Mouse (Mus musculus) R1 (cell line): ENCODE results near the gene Flnb.

Experiments used
- DNase-seq: peaks from one replicate; pipeline ENCODE4 v3.0.0-alpha.2; 2018; ENCODE audit warnings: low read depth, low spot score

Flnb gene

DNA sequence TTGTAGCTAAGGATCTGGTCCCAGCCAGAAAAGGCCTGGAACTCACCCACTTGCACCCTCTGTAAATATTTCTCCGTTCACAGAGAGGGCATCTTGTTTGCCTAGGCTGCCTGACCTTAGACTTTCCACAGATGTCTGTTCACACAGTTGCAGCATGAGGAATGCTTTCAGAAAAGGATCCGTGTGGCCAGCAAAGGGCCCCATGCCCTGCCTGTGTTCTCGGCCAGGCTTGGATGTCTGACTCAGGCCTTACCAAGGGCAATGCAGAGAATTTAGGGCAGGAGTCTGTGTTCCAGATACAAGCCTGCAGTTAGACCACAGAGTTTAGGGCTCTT is 126.0 kb downstream of the Flnb start:
- no peak for DNase-seq

DNA sequence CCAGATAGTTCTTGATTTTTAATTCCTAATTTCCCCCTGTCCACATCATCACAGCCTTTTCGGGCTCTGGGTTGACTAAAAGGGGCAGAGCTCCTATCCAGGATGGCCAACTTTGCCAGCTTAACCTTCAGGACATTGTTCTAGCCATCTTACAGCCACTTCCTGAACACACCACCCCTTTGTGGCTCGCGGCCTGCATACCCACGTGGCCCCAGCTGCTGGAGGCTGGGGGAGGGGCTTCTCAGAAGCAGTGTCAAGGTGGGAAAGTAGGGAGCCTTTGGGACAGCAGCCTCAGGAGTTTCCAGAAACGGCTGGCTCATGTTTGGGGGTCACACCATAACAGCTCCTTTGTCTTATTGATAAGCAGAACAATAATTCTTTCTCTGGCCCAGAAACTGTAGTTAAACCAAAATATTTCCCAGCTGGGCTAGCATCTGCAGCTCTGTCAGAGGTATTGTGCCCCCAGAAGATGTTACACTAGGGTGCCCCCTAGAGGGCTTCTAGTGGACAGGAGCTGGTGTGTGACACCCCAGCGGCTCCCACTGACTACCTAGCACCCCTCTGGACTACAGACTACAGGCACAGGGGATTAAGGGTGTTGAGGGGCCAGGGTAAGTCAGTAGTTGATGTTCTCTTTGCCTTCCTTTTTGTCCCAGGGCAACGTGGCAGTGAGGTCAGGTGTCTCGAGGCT is 126.7 kb downstream of the Flnb start:
- DNase-seq = peak; percentile 69

DNA sequence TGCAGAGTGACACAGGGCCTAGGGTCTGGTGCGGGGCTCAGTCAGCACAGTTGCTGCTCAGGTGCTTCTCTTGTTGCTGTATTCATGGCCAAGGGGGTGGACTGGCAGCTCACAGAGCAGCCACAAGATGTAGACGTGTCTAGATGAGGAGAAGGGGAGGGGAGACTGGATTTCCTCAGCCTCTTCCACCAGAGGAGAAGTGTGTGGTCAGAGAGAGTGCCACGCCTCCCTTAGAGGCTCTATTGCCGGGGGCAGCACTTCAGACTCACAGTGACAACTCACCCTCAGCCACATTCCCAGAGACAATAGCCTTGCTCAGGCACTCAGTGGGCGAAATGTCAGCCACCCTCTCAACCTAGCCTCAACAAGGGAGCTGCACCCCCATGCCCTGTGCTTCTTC is 127.5 kb downstream of the Flnb start:
- peak; percentile 40 for DNase-seq

DNA sequence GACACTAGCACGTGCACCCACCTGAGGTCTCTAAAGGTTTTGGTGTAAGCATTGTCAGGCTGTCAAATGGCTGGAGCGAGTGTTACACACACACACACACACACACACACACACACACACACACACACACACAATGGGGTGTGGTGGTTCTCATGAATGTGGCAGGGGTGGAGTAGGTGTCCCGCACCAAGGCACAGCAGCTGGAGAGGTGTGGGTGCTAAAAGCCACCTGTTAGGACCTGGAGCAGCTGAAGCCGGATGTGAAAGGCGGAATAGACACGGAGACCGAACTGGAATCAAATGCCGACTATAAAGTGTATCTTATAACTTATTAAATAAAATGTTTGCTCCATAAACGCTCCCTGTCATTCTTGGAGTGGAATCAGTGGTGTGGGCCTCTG is 133.5 kb downstream of the Flnb start:
- DNase-seq = no peak

DNA sequence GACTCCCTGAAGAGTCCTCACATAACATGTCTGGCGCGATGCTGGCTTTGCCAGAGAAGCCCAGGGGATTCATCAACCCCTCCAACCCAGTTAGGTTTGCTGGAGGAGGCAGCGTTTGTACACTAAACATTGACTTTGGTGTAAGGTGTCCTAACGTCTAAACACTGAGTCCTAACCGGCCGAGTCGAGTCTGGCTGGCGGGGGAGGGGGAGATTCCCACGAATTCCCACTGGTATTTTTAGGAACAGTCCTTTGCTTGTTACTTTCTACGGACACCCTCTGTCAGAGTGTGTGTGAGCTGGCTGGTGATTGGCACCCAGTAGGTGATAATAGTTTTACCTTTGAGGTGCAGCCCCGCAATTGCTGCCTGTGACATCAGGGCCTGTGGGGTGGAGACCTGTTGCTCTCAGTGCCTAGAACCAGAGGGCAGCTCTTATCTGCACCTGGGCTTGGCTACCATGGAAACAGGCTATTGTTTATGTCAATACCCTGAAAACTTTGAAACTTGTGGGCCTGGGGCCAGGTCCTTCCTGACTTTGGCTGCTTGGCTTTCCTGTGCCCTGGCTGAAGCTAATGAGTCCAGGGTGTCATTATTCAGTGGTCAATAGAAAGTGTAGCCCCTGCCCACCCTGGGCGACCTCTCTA is 135.0 kb downstream of the Flnb start:
- DNase-seq = peak; percentile 88

DNA sequence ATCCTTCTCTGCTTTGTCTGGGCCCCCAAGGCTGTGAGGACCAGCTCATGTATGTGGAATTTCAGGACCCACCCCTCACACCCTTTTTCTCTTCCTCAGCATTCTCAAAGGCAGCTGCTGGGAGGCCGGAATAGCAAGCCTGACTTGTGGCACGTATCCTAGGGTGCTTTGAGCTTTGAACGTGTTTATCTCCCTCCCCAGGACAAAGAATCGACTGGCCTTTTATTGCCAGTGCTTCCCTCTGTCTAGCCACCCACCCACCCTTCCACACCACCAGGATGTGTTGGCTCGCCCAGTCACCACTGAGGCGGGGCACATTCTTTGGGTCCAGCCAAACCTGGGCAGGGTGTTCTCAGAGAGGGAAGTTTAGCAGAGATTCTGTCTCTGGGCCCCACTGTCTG is 136.3 kb downstream of the Flnb start:
- DNase-seq = peak; percentile 98

DNA sequence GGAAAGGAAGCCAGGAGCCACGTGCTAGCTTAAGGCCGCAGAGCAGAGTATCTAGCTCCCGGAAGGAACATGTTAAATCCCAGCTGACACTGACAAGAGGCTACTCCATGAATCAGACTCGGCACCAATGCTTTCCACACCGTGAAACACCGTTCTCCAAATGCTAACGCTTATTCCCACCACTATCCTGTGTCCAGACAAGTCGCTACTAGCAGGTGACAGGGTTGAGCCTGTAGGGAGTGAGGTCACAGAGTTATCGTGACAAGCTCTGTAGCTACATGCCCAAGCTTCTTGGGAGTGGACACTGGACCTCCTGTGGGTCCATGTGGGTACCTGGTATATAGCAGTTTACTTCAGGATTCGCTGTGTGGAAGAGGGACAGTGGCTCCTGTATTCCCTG is 138.7 kb downstream of the Flnb start:
- DNase-seq = no peak

DNA sequence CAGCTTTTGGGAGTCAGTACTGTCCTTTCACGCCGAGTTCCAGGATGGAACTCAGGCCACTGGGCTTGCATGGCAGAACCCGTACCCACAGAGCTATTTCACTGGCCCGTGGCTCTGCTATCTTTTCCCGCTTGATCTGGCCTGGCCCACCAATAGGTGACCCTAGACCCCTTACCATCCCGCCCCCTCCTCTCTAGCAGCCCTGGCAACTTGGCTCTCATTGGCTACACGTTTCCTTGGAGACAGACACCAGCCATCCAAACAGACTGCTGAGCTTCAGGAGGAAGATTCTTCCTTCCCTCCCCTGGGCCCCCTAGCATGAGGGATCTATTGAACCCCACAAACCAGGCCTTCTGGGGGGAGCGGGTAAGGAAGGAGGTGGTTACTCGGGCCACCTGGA is 139.3 kb downstream of the Flnb start, which contains the start of gene Gm45521:
Gene Gm45521, plus strand, starts transcription at position 240 of the 400 bp plus-strand sequence.
- DNase-seq = peak; percentile 82

DNA sequence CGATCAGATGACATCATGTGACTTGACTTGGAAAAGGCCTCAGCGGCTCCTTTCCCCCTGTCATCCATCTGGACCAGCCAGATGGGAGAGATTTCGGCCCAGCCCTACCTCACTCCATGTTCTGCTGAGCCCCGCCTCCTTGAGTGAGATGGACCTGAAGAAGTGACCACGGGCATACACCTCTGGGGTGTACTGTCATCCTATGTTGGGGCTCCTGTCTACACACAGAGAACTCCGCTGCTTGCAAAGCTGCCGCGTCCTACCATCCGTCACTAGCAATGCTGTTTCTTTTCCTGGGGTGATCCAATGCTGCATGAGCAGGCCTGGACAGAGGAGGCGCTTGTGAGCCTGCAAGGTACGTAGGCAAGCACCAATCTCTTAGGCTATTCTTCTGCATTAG is 142.9 kb downstream of the Flnb start:
- DNase-seq = peak; percentile 83

DNA sequence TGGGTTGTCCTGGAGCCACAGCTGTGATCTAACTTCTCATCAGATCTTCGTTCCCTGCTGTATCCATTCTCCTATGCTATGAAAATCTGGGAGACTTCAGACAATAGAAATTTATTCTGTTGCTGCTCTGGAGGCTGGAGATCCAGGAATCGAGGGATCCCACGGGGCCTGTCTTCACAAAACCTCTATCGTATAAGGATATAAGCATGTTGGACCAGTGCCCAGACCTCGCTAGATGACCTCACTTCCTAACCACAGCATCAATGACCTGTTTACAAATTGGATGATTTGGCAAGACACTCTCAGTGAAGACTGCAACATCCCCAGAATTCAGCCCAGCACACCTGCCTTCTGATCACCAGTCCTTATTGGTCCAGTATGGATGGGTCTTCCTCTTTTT is 144.0 kb downstream of the Flnb start:
- no peak for DNase-seq

DNA sequence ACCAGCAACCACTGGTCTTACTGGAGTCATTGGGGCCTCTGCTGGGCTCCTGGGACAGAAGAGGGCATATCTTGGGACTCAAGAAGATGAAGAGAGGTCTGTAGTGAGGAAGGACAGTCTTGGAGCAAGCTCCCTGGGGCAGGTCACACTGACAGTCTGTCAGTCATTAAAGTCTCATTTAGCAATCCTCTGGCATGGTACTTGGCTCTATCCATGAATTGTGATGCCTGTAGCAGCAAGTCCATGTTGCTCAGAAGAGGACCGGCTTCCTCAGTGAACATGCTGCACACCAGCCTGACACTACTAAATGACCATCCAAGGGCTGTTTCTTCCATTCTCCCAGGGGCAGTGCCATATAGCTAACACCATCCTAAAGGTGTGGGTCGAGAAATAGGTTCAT is 144.9 kb downstream of the Flnb start:
- DNase-seq = no peak

DNA sequence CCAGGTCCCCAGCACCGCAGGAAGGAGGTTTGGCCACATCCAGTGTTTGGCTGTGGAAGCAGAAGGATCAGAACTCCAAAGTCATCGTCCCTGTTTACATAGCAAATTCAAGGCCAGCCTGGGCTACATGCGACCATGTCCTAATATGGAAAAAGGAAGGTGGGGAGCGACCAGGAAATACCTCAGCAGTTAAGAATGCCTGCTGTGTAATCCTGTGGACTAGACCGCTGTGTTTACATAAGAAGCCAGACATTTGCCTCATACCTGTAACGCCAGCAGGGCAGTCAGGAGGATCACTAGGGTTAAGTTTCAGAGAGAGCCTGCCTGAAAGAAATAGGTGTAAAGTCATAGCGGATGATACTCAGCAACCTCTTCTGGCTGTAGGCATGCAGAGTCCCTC is 145.4 kb downstream of the Flnb start:
- DNase-seq = peak; percentile 88

DNA sequence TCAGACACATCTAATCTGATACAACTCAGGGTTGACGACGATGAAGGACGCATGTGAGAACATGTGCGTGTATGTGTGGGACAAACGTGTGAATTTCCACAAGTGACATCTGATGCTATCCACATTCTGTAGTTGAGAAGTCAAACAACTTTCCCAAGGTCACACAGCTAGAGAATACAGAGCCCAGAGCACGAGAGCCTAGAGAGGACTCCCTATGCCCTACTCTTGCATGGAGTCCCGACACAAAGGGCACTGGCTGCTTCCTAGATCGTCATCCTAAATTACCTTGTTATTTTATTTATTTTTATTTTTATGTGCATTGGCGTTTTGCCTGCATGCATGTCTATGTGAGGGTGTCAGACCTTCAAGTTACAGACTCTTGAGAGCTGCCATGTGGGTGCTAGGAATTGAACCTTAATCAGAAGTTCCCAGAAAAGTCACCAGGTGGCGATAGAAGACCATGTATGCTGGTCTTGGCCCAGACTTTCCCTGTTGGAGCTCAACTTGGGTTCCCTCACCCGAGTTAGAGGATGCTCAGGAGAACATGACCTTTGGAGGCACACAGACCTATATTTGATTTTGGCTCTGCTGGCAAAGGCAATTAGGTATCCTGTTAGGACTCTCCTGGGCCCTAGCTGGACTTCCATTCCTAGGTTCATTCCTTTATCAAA is 146.6 kb downstream of the Flnb start:
- DNase-seq = peak; percentile 85

DNA sequence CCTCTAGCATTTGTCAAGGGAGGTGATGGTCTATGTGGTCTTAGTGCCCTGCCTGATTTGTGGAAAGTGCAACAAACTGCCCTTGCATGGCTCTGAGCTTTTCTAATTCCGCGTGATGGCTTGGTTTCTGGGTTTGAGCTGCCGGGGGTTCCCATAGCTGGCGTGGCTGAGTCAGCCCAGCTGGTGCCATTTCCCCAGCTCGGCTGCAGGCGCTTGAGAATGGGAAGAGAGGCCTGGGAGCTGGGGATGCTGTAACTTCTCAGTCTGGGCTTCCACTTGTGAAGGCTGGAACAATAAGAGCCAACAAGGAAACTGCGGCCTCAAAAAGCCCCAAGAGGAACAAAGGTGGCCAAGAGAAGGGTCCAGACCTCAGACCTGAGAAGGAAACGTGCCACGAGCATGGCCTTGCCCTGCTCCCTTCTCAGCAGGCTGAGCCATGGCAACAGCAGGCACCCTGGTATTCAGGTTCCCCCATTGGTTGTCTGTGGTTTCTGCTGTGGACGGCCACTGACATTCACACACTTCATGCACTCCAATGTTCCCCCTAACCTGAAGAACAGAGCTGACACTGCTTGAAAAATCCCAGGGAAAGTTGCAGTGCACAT is 154.2 kb downstream of the Flnb start:
- peak; percentile 38 for DNase-seq

DNA sequence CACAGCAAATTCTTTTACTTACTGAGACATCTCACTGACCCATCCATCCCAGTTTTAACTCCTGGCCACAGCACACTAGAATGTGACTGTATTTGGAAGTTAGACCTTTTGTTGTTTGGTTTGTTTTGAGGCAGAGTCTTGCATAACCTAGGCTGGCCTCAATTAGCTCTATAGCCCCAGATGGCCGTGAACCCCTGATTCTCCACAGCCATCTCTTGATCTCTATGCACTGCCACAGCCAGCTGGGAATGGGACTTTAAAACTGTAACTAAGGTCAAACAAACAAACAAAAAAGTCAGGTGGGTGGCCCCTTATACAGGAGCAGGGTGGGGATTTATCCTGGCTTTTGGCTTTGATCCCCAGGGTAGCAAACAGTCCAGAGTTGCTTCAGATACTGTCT is 156.9 kb downstream of the Flnb start:
- DNase-seq = no peak

DNA sequence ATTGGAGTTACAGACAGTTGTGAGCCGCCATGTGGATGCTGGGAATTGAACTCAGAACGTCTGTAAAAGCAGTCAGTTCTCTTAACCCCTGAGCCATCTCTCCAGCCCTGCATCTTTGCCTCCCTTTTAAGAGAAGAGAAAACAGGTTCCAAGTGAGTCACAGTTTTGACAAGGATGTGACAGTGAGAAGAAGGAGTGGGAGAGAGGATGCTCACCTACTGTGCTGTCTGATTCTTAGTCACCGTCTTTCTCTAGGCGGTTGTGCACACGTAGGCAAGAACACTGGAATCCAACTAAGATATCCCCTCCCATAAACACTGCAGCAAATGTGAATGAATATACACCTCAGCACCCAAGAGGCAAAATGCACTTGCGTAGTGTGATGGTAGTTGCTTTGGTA is 157.4 kb downstream of the Flnb start:
- DNase-seq = no peak

DNA sequence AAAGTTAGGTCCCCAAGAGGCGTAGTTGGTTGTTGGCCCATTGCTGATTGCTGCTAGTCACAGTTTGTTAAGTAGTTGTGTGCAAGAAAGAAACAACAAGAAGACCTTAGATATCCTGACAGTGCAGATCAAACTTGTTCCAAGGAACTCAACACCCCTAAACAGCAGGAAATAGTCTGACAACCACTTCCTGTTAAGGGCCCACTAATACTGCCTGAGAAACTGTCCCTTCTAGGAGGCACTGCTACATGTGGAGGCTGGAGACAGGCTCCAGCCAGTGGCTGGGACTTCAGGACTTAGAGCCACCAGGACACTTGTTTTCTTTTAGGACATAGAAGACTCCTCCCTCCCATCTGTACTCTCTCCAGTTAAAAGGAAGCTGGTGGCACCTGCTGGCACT is 159.7 kb downstream of the Flnb start:
- no peak for DNase-seq

DNA sequence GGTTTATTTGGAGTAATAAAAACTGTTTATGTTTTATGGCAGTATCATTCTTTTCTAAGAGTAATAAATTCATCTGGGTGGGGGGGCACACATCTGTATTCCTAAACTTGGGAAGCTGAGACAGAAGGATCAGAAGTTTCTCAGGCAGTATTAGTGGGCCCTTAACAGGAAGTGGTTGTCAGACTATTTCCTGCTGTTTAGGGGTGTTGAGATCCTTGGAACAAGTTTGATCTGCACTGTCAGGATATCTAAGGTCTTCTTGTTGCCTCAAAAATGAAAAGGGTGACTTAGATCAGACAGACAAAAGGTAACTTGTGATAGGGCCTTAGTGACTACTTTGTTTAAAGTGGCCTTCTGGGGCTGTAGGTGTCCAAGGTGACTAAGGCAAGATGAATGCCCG is 160.4 kb downstream of the Flnb start:
- no peak for DNase-seq

DNA sequence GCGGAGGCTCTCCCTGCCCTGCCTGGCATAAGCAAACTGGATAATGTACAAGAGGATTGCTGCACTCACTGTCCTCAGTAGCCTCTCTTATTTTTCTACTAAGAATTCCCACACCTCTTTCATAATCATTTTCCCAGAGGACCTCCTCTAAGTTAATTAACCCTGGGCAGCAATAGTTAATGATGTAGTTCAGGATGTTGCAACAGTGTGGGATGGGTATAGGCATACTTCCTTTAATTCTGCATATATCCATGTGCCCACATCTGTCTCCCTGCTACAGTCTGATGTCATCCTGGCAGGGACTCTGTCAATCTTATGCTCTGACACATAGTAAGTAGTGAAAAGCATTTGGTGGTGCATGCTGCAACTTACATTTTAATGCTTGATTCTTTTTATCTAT is 163.5 kb downstream of the Flnb start:
- no peak for DNase-seq

DNA sequence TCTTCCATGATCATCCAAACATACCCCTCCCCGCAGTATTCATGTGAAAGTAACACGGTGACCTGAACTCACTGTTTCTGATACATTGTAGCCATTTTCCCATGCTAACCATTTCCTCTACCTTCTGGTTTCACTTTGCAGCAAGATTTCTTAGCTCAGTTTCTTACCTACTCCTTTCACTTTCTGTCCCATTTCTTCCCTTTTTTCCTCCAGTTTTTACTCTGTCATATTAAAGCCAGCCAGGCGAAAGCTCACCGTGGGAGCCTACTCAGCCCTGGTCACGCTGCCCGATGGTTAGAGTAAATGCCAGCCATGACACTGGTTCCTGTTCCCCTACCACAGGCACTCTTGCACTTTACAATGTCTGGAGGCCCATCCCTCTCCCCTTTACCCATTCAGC is 169.2 kb downstream of the Flnb start:
- no peak for DNase-seq

DNA sequence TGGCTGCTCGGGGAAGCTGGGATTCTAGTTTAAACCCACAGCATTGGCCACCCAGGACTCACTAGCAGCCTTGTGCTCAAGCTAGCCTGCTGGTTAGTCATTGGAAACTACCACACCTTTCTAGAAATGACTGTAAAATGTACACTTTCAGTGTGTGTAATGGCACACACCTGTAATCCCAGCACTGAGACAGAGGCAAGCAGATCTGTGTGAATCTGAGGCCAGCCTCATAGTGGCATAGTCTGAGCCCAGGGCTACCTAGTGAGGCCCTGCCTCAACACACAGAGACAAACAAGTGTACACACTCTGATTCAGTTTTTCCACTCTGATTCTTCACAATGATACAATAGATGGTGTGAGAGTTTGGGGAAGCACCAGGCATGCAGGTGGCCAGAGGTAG is 171.6 kb downstream of the Flnb start:
- DNase-seq = no peak

DNA sequence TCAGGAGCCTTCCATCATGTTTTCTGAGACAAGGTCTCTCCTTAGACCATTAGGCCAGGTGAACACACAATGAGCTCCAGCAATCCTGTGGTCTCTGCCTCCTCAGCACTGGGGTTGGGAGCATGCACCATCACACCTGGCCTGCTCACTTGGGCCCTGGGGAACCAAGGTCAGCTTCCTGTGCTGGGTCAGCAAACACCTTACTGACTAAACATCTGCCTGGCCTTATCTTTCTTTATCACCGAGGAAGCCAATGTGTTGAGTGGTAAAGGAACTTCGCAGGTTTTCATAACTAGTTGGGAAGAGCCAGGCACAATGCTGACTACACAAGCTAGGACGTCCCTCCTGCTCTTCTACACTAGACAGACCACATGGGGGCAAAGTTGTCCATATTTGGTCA is 172.2 kb downstream of the Flnb start:
- no peak for DNase-seq
